Mouse (Mus musculus): Measurements from ENCODE around the gene Trim7. TPM values are rescaled to one million over a fixed set of nuclear protein-coding genes. Genes with fewer than 3 reads are reported as not detected.
A peak's percentile ranks its signal among the peaks of the same experiment; 100 is the strongest.
"Not testable (repeated sequence)": the region's sequence is repeated elsewhere in the genome, so short reads cannot be mapped to it uniquely, and the experiment has no call there.

The Trim7 gene
- polyA plus RNA-seq, 1 experiment from 2014 or later = 3.0 TPM

GRCm38 (mm10) chr11:48872695-48873300, 46.9 kb downstream of the Trim7 start:
- no peaks in the 10 kb centered on the region for H3K36me3 ChIP-seq (ENCODE audit: control insufficient read depth, insufficient read depth, low read length)
- peak overlapping the region; percentile 77 for H3K9ac ChIP-seq (ENCODE audit: low read length)
- TF ChIP-seq CTCF (IDR thresholded peaks at IDR 0.05; ENCODE audit: low read depth) (no peak), EP300 (optimal IDR thresholded peaks at IDR 0.05) (no peak)
- no peak overlapping the region for H3K4me3 ChIP-seq (ENCODE audit: low read depth, low read length)
- peak overlapping the region; percentile 90 for H3K27ac ChIP-seq (replicated peaks)
- H3K27me3 ChIP-seq (ENCODE audit: control insufficient read depth, insufficient read depth, low read length) = no peaks in the 10 kb centered on the region
- peak; percentile 35 for DNase-seq (ENCODE audit: low spot score)
- H3K9me3 ChIP-seq (ENCODE audit: control insufficient read depth, low read length) = no peaks in the 10 kb centered on the region
- peak; percentile 69 for ATAC-seq (ENCODE audit: low FRiP score, low TSS enrichment)
- whole genome bisulfite sequencing = 60% methylated on average over 7 of the region's 7 CpGs
- peak overlapping the region; percentile 76 for H3K4me2 ChIP-seq (replicated peaks; ENCODE audit: low read depth)
- H3K4me1 ChIP-seq (replicated peaks; ENCODE audit: control insufficient read depth, insufficient read depth) = peaks cover 6% of the 10 kb centered on the region; the same call in 1 of the 2 replicates

GRCm38 (mm10) chr11:48873591-48874290, 47.8 kb downstream of the Trim7 start:
- TF ChIP-seq CTCF (IDR thresholded peaks at IDR 0.05; ENCODE audit: low read depth) (peak; percentile 32), EP300 (optimal IDR thresholded peaks at IDR 0.05) (no peak)
- peak overlapping the region; percentile 53 for H3K27ac ChIP-seq (replicated peaks)
- no peaks in the 10 kb centered on the region for H3K27me3 ChIP-seq (ENCODE audit: control insufficient read depth, insufficient read depth, low read length)
- H3K4me2 ChIP-seq (replicated peaks; ENCODE audit: low read depth) = no peak overlapping the region
- WGBS = 53% methylated on average over 10 of the region's 10 CpGs
- DNase-seq (ENCODE audit: low spot score) (peak; percentile 44), ATAC-seq (ENCODE audit: low FRiP score, low TSS enrichment) (peak; percentile 26; the same call in 1 of the 2 replicates)
- H3K9me3 ChIP-seq (ENCODE audit: control insufficient read depth, low read length) = no peaks in the 10 kb centered on the region
- no peaks in the 10 kb centered on the region for H3K36me3 ChIP-seq (ENCODE audit: control insufficient read depth, insufficient read depth, low read length)
- H3K4me1 ChIP-seq (replicated peaks; ENCODE audit: control insufficient read depth, insufficient read depth) = peaks cover 6% of the 10 kb centered on the region; the same call in 1 of the 2 replicates
- no peak overlapping the region for H3K4me3 ChIP-seq (ENCODE audit: low read depth, low read length)
- H3K9ac ChIP-seq (ENCODE audit: low read length) = no peak overlapping the region

- WGBS = 3% methylated on average over 4 of the region's 4 CpGs
- Histone ChIP-seq H3K9ac (ENCODE audit: low read length) (no peak overlapping the region), H3K9me3 (ENCODE audit: control insufficient read depth, low read length) (no peaks in the 10 kb centered on the region), H3K36me3 (ENCODE audit: control insufficient read depth, insufficient read depth, low read length) (no peaks in the 10 kb centered on the region), H3K4me3 (ENCODE audit: low read depth, low read length) (no peak overlapping the region), H3K4me2 (replicated peaks; ENCODE audit: low read depth) (no peak overlapping the region), H3K27me3 (ENCODE audit: control insufficient read depth, insufficient read depth, low read length) (no peaks in the 10 kb centered on the region), H3K27ac (replicated peaks) (no peak overlapping the region), H3K4me1 (replicated peaks; ENCODE audit: control insufficient read depth, insufficient read depth) (peaks cover 3% of the 10 kb centered on the region; the same call in 1 of the 2 replicates)
- TF ChIP-seq CTCF (IDR thresholded peaks at IDR 0.05; ENCODE audit: low read depth) (peak; percentile 89), EP300 (optimal IDR thresholded peaks at IDR 0.05) (no peak)
- ATAC-seq (ENCODE audit: low FRiP score, low TSS enrichment) = peak; percentile 34; the same call in 1 of the 2 replicates
- DNase-seq (ENCODE audit: low spot score) = peak; percentile 62
Measured at GRCm38 (mm10) chr11:48874465-48874864, 48.5 kb downstream of the Trim7 start.

GRCm38 (mm10) chr11:48875343-48875837, 49.5 kb downstream of the Trim7 start:
- not testable (repeated sequence) for H3K9me3 ChIP-seq (ENCODE audit: control insufficient read depth, low read length); H3K27ac ChIP-seq (replicated peaks); H3K4me2 ChIP-seq (replicated peaks; ENCODE audit: low read depth); H3K9ac ChIP-seq (ENCODE audit: low read length); ATAC-seq (ENCODE audit: low FRiP score, low TSS enrichment); H3K27me3 ChIP-seq (ENCODE audit: control insufficient read depth, insufficient read depth, low read length); H3K4me1 ChIP-seq (replicated peaks; ENCODE audit: control insufficient read depth, insufficient read depth); H3K36me3 ChIP-seq (ENCODE audit: control insufficient read depth, insufficient read depth, low read length); H3K4me3 ChIP-seq (ENCODE audit: low read depth, low read length); DNase-seq (ENCODE audit: low spot score)
- WGBS = 75% methylated on average over 1 of the region's 1 CpGs

GRCm38 (mm10) chr11:48876680-48877079, 50.7 kb downstream of the Trim7 start:
- H3K4me2 ChIP-seq (replicated peaks; ENCODE audit: low read depth) = no peak overlapping the region
- WGBS = 94% methylated on average over 1 of the region's 1 CpGs

More at GRCm38 (mm10) chr11:48876680-48877079, 50.7 kb downstream of the Trim7 start:
- no peak overlapping the region for H3K4me3 ChIP-seq (ENCODE audit: low read depth, low read length)
- peaks cover 3% of the 10 kb centered on the region; the same call in 1 of the 2 replicates for H3K4me1 ChIP-seq (replicated peaks; ENCODE audit: control insufficient read depth, insufficient read depth)
- H3K36me3 ChIP-seq (ENCODE audit: control insufficient read depth, insufficient read depth, low read length) = no peaks in the 10 kb centered on the region
- no peak overlapping the region for H3K9ac ChIP-seq (ENCODE audit: low read length)
- no peak for DNase-seq (ENCODE audit: low spot score)
- H3K9me3 ChIP-seq (ENCODE audit: control insufficient read depth, low read length) = no peaks in the 10 kb centered on the region
- H3K27ac ChIP-seq (replicated peaks) = no peak overlapping the region
- no peaks in the 10 kb centered on the region for H3K27me3 ChIP-seq (ENCODE audit: control insufficient read depth, insufficient read depth, low read length)
- peak; percentile 39 for TF ChIP-seq CTCF (IDR thresholded peaks at IDR 0.05; ENCODE audit: low read depth)
- TF ChIP-seq EP300 (optimal IDR thresholded peaks at IDR 0.05) = no peak
- ATAC-seq (ENCODE audit: low FRiP score, low TSS enrichment) = no peak
